Mouse (Mus musculus) brain, embryonic 14.5 days (tissue): ENCODE measurements around the gene Osbpl7.

Source experiments
- CTCF ChIP-seq: fragments of 200-500 bp; IDR thresholded peaks from 2 replicates; pipeline ENCODE4 v1.5.1; 2012; ENCODE audit warnings: inconsistent platforms, mild to moderate bottlenecking, moderate library complexity, borderline replicate concordance; ENCODE audit not compliant: insufficient read depth, insufficient read length; ENCODE audit errors: extremely low read depth
- POLR2A ChIP-seq: fragments of 200-500 bp; IDR thresholded peaks from 2 replicates; pipeline ENCODE4 v1.6.1; 2012; ENCODE audit warnings: mild to moderate bottlenecking, inconsistent platforms, borderline replicate concordance; ENCODE audit not compliant: poor library complexity, insufficient read depth, insufficient read length, severe bottlenecking; ENCODE audit errors: extremely low read depth

DNA sequence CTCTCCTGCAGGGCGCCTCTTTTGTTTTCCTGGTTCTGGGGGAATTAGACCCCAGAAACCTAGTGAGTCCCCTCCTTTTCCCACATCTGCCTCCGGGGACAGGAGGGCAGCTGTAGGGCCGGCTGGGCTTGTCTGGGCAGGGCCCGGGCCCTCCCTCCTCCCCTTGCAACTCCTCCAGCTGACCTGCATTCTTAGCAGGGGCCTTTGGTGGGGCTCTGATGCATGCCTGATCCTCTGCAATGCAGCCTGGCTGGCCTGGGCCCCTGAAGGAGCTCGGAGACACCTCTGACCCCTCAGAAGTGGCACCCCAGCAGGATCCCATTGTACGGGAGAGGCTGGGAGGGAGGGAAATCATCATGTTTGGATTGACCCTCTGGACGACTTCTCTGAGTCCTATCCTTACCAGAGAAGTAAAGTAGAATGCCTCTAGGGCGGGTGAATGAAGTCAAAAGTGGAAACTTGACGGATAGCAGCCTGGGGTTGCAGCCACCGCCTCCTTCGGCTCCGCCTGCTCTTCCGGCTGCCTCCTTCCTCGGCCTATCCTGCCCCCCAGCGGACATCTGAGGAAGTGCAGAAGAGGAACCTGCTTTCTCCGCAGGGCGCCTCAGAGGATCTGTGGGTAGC is 24.6 kb upstream of the Osbpl7 start:
- peak; percentile 97 for TF ChIP-seq CTCF
- no peak for TF ChIP-seq POLR2A
